Mouse (Mus musculus) ES-Bruce4 (cell line): ENCODE results near the gene Cacna1d.

Experiments used
- CTCF ChIP-seq: IDR thresholded peaks from one replicate; pipeline ENCODE4 v1.8.1; 2011; ENCODE audit warnings: low read depth, low read length
- EP300 ChIP-seq: IDR thresholded peaks from 2 replicates; pipeline ENCODE4 v1.6.1; 2011; ENCODE audit warnings: low read depth, low read length; ENCODE audit not compliant: insufficient read depth
- POLR2A ChIP-seq: IDR thresholded peaks from one replicate; pipeline ENCODE4 v1.8.1; 2011; ENCODE audit warnings: low read length; ENCODE audit not compliant: insufficient read depth

GRCm38 (mm10) chr14:30292135-30292463 is 199.2 kb downstream of the Cacna1d start:
- no peak for TF ChIP-seq EP300
- TF ChIP-seq CTCF: no peak
- no peak for TF ChIP-seq POLR2A
